Mouse (Mus musculus) kidney, postnatal 36 days (tissue): ENCODE data around the gene Tead4.
"Not testable (repeated sequence)": the region's sequence is repeated elsewhere in the genome, so short reads cannot be mapped to it uniquely, and the experiment has no call there.

Experiments
- DNase-seq, 2 experiments: peaks; one replicate each; pipeline ENCODE4 v3.0.0; 2021 to 2022; ENCODE audit warnings: mixed read lengths in 2 of 2

Gene Tead4

GRCm38 (mm10) chr6:128300134-128301001, at the start of gene Tead4:
Tead4 (minus strand) TSS chr6:128300823.
- DNase-seq, result peak; percentile 83 to 90

GRCm38 (mm10) chr6:128349711-128350110, 49.1 kb upstream of the Tead4 start:
- no peak for DNase-seq

GRCm38 (mm10) chr6:128346782-128347181, 46.2 kb upstream of the Tead4 start:
- no peak for DNase-seq

DNA sequence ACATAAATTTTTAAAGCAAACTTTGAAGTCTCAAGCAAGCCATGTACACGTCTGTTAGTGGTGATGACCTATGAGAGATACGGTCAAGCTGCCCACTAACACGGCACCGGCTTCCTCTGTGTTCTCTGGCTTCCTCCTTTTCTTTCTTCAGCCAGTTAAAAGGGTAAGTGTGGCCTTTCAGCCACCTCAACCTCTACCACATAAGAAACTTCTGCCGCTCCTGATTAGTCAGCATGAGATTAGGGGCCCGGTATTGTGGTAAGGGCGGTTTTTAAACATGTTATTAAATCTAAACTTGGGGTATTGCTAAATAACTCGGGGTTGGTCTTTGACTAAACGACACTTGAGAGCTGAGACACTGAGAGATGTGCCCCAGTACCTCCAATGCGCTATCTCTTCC, 45.0 kb upstream of the Tead4 start:
- DNase-seq, result no peak

GRCm38 (mm10) chr6:128341956-128342723, 41.5 kb upstream of the Tead4 start:
- no peak for DNase-seq

DNA sequence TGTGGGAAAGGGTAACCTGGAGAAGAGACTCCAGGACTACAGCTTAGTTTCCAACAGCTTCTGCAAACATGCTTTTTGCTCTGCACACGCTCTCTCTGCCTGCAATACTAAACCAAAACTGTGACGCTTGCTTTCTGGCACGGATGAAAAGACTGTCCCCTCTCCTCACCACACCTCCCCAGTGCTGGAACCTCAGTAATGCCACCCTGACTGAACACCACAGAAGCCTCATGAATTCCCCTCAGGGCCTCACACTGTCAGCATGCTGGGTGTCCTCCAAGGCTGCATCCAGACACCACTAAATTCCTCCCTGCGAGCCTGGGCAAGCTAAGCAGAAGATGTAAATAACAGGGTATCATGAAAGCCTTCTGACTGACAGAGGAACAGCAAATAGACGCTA, 38.3 kb upstream of the Tead4 start:
- DNase-seq, result no peak

DNA sequence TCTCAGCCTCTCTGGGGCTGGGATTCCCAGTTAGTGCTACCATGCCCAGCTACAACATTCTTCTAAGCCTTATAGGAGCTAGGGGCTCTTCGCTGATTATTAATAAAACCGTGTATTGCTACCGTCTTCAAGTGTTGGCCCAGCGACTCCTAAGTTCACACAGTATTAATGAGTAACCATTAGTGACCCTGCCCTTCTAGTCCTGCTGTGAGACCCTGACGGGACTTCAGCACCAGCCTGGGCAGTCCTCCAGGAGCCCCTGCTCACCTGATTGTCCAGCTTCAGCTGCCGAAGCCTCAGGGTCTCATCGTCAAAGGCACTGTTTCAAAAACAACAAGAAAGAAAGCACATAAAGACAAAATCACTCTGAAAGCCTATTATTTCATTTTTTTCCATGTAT, 36.8 kb upstream of the Tead4 start:
- DNase-seq, result peak; percentile 61 to 70

GRCm38 (mm10) chr6:128334397-128335124, 33.9 kb upstream of the Tead4 start:
- peak; percentile 74 to 88 for DNase-seq

GRCm38 (mm10) chr6:128318317-128318716, 17.7 kb upstream of the Tead4 start:
- DNase-seq, result peak; percentile 74 to 75

GRCm38 (mm10) chr6:128315597-128315996, 15.0 kb upstream of the Tead4 start:
- DNase-seq, result no peak

- no peak for DNase-seq
These were observed 14.2 kb upstream of the Tead4 start for GRCm38 (mm10) chr6:128314796-128315195.

GRCm38 (mm10) chr6:128308311-128308710, 7.7 kb upstream of the Tead4 start:
- DNase-seq, result peak; percentile 64 to 84

- no peak for DNase-seq
These were observed 4.2 kb upstream of the Tead4 start for GRCm38 (mm10) chr6:128304801-128305200.

GRCm38 (mm10) chr6:128302640-128303039, 2.0 kb upstream of the Tead4 start:
- DNase-seq, result not testable (repeated sequence)

- DNase-seq, result no peak
These were observed 1.3 kb upstream of the Tead4 start for GRCm38 (mm10) chr6:128301891-128302290.

DNA sequence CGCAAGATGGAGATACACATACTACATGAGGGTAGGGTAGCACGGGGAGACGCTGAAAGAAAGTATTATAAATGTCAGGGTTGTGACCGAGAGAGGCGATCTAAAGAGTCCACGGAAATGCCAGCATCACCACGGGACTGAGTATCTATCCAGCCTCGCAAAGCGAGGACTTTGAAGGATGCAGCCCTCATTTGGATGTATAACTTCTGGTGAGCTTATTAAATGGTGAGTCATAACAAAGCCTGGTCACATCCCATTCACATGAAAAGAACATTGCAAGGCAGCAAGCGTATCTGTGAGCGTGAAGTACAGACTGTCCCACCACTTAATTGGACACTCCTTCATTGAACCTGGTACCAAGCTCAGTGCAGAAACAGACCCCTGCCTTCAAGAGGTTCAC, 835 bp upstream of the Tead4 start:
- DNase-seq, result no peak

- peak; percentile 23 to 30 for DNase-seq
These were observed 1.1 kb downstream of the Tead4 start for GRCm38 (mm10) chr6:128299292-128300133.

DNA sequence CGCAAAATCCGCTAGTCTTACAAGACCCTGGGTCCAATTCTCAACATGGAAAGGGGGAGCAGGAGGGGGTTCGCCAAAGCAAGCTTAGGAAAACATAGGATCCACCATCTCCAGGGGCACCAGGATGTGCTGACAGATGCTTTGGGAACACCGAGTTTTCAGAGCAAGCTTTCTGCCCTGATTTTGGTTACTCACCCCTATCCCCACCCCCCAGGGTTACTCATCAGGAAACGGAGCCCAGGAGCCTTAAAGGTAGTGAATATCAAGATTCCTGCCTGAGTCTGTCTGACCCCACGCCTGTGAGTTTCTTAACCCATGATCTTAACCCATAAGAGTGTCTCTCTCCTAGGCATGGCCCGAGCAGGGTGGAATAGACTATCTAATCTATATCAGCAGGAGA, 2.4 kb downstream of the Tead4 start:
- DNase-seq, result no peak

DNA sequence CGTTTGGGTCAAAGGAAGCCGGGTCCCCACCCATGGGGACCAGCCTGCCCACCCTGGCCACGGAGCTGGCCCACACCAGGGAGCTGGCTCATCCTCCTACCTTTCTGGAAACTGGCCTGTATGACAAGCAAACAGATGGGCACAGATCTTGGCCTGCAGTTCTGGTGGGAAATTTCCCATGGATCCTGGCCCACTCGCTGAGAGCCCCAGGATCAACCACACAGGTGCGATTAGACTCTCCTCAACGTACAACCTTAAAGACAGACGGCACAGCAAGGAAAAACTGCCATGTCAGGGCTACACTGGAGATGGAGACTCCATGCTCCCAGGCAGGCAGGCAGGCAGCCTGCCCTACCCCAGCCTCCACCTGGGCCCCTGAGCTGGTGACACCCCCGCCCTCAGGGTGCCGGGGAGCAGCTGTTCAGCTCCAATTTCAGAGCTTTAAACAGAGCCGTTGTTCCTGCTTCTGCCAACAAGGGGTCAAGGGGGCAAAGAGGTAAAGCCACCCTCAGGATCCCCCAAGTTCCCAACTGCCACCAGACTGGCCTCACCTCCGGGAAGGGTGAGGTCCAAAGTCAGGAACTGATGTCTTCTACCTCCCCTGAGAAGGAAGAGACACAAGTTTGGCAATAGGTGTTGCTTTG, 3.8 kb downstream of the Tead4 start:
- DNase-seq, result no peak

- peak; percentile 85 to 88 for DNase-seq
These were observed 4.5 kb downstream of the Tead4 start for GRCm38 (mm10) chr6:128295876-128296749.

GRCm38 (mm10) chr6:128291284-128291683, 9.3 kb downstream of the Tead4 start:
- no peak for DNase-seq
